Mouse (Mus musculus): ENCODE data around the gene Mbd6. TPM values are rescaled to one million over a fixed set of nuclear protein-coding genes. Genes with fewer than 3 reads are reported as not detected.
A peak's percentile ranks its signal among the peaks of the same experiment; 100 is the strongest.

Gene Mbd6
- 124 and 151 TPM in 2 replicates for polyA plus RNA-seq (2012; rRNA removed)

- no peak for TF ChIP-seq CTCF (IDR thresholded peaks at IDR 0.05; ENCODE audit: borderline replicate concordance, control insufficient read depth, extremely low read depth, insufficient read depth, low read length, poor library complexity)
- peak; percentile 59; the same call in 1 of the 2 replicates for TF ChIP-seq POLR2A (IDR thresholded peaks at IDR 0.05; ENCODE audit: control insufficient read depth, extremely low read depth, insufficient read depth, low read length, poor library complexity)
- peak; percentile 89 for DNase-seq
- H3K27ac ChIP-seq (ENCODE audit: control insufficient read depth, insufficient read depth, low read length), result peak within 1 kb of the TSS; percentile 94
- peaks cover 25% of the 10 kb centered on the region for H3K36me3 ChIP-seq (ENCODE audit: control insufficient read depth, insufficient read depth, low read length)
- H3K4me3 ChIP-seq (ENCODE audit: control insufficient read depth, insufficient read depth, low read length), result peak within 1 kb of the TSS; percentile 70
- under 1% methylated on average over 59 of the region's 65 CpGs for WGBS
- H3K4me1 ChIP-seq (replicated peaks; ENCODE audit: control insufficient read depth, insufficient read depth, low read length), result peaks cover 25% of the 10 kb centered on the region
- no peaks in the 10 kb centered on the region for H3K27me3 ChIP-seq (ENCODE audit: control insufficient read depth, insufficient read depth, low read length)
Observed at GRCm38 (mm10) chr10:127288800-127289572, at the start of gene Mbd6. Gene Mbd6, minus strand, starts transcription at chr10:127289018.

GRCm38 (mm10) chr10:127337536-127338099 lies 48.8 kb upstream of the Mbd6 start:
- Histone ChIP-seq H3K36me3 (ENCODE audit: control insufficient read depth, insufficient read depth, low read length) (no peaks in the 10 kb centered on the region), H3K4me3 (ENCODE audit: control insufficient read depth, insufficient read depth, low read length) (no peak overlapping the region), H3K27ac (ENCODE audit: control insufficient read depth, insufficient read depth, low read length) (no peak overlapping the region), H3K27me3 (ENCODE audit: control insufficient read depth, insufficient read depth, low read length) (peaks cover 28% of the 10 kb centered on the region), H3K4me1 (replicated peaks; ENCODE audit: control insufficient read depth, insufficient read depth, low read length) (peaks cover 36% of the 10 kb centered on the region)
- 34% methylated on average over 6 of the region's 6 CpGs for WGBS
- TF ChIP-seq POLR2A (IDR thresholded peaks at IDR 0.05; ENCODE audit: control insufficient read depth, extremely low read depth, insufficient read depth, low read length, poor library complexity) (no peak), CTCF (IDR thresholded peaks at IDR 0.05; ENCODE audit: borderline replicate concordance, control insufficient read depth, extremely low read depth, insufficient read depth, low read length, poor library complexity) (no peak)
- no peak for DNase-seq

GRCm38 (mm10) chr10:127336952-127337351 lies 48.1 kb upstream of the Mbd6 start:
- WGBS, result 48% methylated on average over 5 of the region's 5 CpGs
- TF ChIP-seq CTCF (IDR thresholded peaks at IDR 0.05; ENCODE audit: borderline replicate concordance, control insufficient read depth, extremely low read depth, insufficient read depth, low read length, poor library complexity), result no peak
- TF ChIP-seq POLR2A (IDR thresholded peaks at IDR 0.05; ENCODE audit: control insufficient read depth, extremely low read depth, insufficient read depth, low read length, poor library complexity), result no peak
- no peak overlapping the region for H3K27ac ChIP-seq (ENCODE audit: control insufficient read depth, insufficient read depth, low read length)
- DNase-seq, result no peak
- H3K27me3 ChIP-seq (ENCODE audit: control insufficient read depth, insufficient read depth, low read length), result peaks cover 25% of the 10 kb centered on the region
- peaks cover 32% of the 10 kb centered on the region for H3K4me1 ChIP-seq (replicated peaks; ENCODE audit: control insufficient read depth, insufficient read depth, low read length)
- H3K36me3 ChIP-seq (ENCODE audit: control insufficient read depth, insufficient read depth, low read length), result no peaks in the 10 kb centered on the region
- no peak overlapping the region for H3K4me3 ChIP-seq (ENCODE audit: control insufficient read depth, insufficient read depth, low read length)

GRCm38 (mm10) chr10:127335271-127335670 lies 46.5 kb upstream of the Mbd6 start:
- Histone ChIP-seq H3K27ac (ENCODE audit: control insufficient read depth, insufficient read depth, low read length) (no peak overlapping the region), H3K4me3 (ENCODE audit: control insufficient read depth, insufficient read depth, low read length) (no peak overlapping the region), H3K4me1 (replicated peaks; ENCODE audit: control insufficient read depth, insufficient read depth, low read length) (peaks cover 21% of the 10 kb centered on the region), H3K36me3 (ENCODE audit: control insufficient read depth, insufficient read depth, low read length) (no peaks in the 10 kb centered on the region), H3K27me3 (ENCODE audit: control insufficient read depth, insufficient read depth, low read length) (peaks cover 10% of the 10 kb centered on the region)
- no peak for TF ChIP-seq CTCF (IDR thresholded peaks at IDR 0.05; ENCODE audit: borderline replicate concordance, control insufficient read depth, extremely low read depth, insufficient read depth, low read length, poor library complexity)
- no peak for TF ChIP-seq POLR2A (IDR thresholded peaks at IDR 0.05; ENCODE audit: control insufficient read depth, extremely low read depth, insufficient read depth, low read length, poor library complexity)
- DNase-seq, result no peak
- WGBS, result 41% methylated on average over 1 of the region's 1 CpGs

- Histone ChIP-seq H3K27me3 (ENCODE audit: control insufficient read depth, insufficient read depth, low read length) (no peaks in the 10 kb centered on the region), H3K4me1 (replicated peaks; ENCODE audit: control insufficient read depth, insufficient read depth, low read length) (peaks cover 14% of the 10 kb centered on the region), H3K27ac (ENCODE audit: control insufficient read depth, insufficient read depth, low read length) (no peak overlapping the region), H3K36me3 (ENCODE audit: control insufficient read depth, insufficient read depth, low read length) (peaks cover 9% of the 10 kb centered on the region), H3K4me3 (ENCODE audit: control insufficient read depth, insufficient read depth, low read length) (no peak overlapping the region)
- DNase-seq, result peak; percentile 30
- WGBS, result 67% methylated on average over 5 of the region's 5 CpGs
- TF ChIP-seq CTCF (IDR thresholded peaks at IDR 0.05; ENCODE audit: borderline replicate concordance, control insufficient read depth, extremely low read depth, insufficient read depth, low read length, poor library complexity) (no peak), POLR2A (IDR thresholded peaks at IDR 0.05; ENCODE audit: control insufficient read depth, extremely low read depth, insufficient read depth, low read length, poor library complexity) (no peak)
Observed at GRCm38 (mm10) chr10:127333152-127333551, 44.3 kb upstream of the Mbd6 start.

- no peak overlapping the region for H3K27ac ChIP-seq (ENCODE audit: control insufficient read depth, insufficient read depth, low read length)
- 55% methylated on average over 31 of the region's 31 CpGs for WGBS
- no peak for TF ChIP-seq POLR2A (IDR thresholded peaks at IDR 0.05; ENCODE audit: control insufficient read depth, extremely low read depth, insufficient read depth, low read length, poor library complexity)
- no peak for TF ChIP-seq CTCF (IDR thresholded peaks at IDR 0.05; ENCODE audit: borderline replicate concordance, control insufficient read depth, extremely low read depth, insufficient read depth, low read length, poor library complexity)
Observed at GRCm38 (mm10) chr10:127332211-127332874, 43.5 kb upstream of the Mbd6 start.

More at GRCm38 (mm10) chr10:127332211-127332874, 43.5 kb upstream of the Mbd6 start:
- Histone ChIP-seq H3K4me1 (replicated peaks; ENCODE audit: control insufficient read depth, insufficient read depth, low read length) (peaks cover 7% of the 10 kb centered on the region), H3K4me3 (ENCODE audit: control insufficient read depth, insufficient read depth, low read length) (no peak overlapping the region), H3K36me3 (ENCODE audit: control insufficient read depth, insufficient read depth, low read length) (peaks cover 17% of the 10 kb centered on the region), H3K27me3 (ENCODE audit: control insufficient read depth, insufficient read depth, low read length) (no peaks in the 10 kb centered on the region)
- DNase-seq, result no peak
